ENCODE assay signal across 15 mouse cellular contexts in the genomic region with DNA sequence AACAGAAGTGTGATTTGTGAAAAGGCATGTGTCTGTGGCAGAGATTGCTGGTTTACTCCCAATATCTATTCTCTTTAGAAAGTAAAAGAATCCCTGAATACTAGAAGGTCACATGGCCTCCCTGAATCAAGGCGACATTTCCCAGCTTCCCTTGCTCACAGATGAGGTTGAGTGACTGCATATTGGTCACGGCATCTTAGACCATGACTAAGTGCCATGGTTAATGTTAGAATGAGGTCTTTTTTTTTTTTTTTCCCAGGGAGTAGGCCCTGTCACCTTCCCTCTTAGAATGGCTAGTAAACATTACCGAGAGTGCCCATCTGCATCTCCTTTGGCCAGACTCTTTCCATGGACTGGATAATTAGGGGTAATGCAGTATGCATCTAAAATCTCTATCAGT. TPM values are rescaled to one million over a fixed set of nuclear protein-coding genes. Genes with fewer than 3 reads are reported as not detected.
"Had no signal": no experiment of that assay in that cellular context is flagged by ENCODE, and none has a peak within 500 bp of the region (broad histone marks: within the 10 kb centered on the region; RNA-seq: fewer than 3 reads in every experiment).

No protein-coding gene starts in this region.

- DNase-seq: kidney, adult 9 months; kidney, postnatal 36 days; layer of hippocampus, adult 9-11 months; layer of hippocampus, postnatal 36 days; lung, postnatal 14 days; thymus, postnatal 4 days had no signal

- H3K27me3 ChIP-seq: limb, embryonic 15.5 days; liver, embryonic 12.5 days; lung, embryonic 15.5 days; megakaryocyte, embryonic 14.5 days had no signal

- H3K4me3 ChIP-seq: limb, embryonic 15.5 days; liver, embryonic 12.5 days; lung, embryonic 15.5 days; megakaryocyte, embryonic 14.5 days had no signal

- H3K4me2 ChIP-seq: limb, embryonic 15.5 days; liver, embryonic 12.5 days; lung, embryonic 15.5 days had no signal

- H3K4me1 ChIP-seq: limb, embryonic 15.5 days; liver, embryonic 12.5 days; lung, embryonic 15.5 days; megakaryocyte, embryonic 14.5 days had no signal

- H3K27ac ChIP-seq: limb, embryonic 15.5 days; liver, embryonic 12.5 days; lung, embryonic 15.5 days; macrophage; stomach, postnatal 0 days had no signal

- H3K9me3 ChIP-seq: limb, embryonic 15.5 days; liver, embryonic 12.5 days; lung, embryonic 15.5 days; megakaryocyte, embryonic 14.5 days had no signal

- ATAC-seq: intestine, embryonic 16.5 days; liver, embryonic 12.5 days had no signal

- H3K9ac ChIP-seq: limb, embryonic 15.5 days; liver, embryonic 12.5 days; lung, embryonic 15.5 days had no signal

- H3K36me3 ChIP-seq: limb, embryonic 15.5 days; liver, embryonic 12.5 days; lung, embryonic 15.5 days had no signal

RNA-seq across cellular contexts. Expression of a gene that starts 41.8 kb away (rescaled TPM):
- total RNA-seq: monocyte, adult 5-6 weeks; neutrophil, adult 5-6 weeks had no signal
- polyA plus RNA-seq: lung, embryonic 15.5 days; macrophage had no signal
